Mouse (Mus musculus) 3134 (cell line): ENCODE data around the gene Eif4h.
A peak's percentile ranks its signal among the peaks of the same experiment; 100 is the strongest.
"Not testable (repeated sequence)": the region's sequence is repeated elsewhere in the genome, so short reads cannot be mapped to it uniquely, and the experiment has no call there.

Experiments used
- DNase-seq: peaks from one replicate; pipeline ENCODE4 v3.0.0-alpha.2; 2011; ENCODE audit warnings: low spot score; ENCODE audit not compliant: insufficient read length; ENCODE audit errors: extremely low read depth

Gene Eif4h

DNA sequence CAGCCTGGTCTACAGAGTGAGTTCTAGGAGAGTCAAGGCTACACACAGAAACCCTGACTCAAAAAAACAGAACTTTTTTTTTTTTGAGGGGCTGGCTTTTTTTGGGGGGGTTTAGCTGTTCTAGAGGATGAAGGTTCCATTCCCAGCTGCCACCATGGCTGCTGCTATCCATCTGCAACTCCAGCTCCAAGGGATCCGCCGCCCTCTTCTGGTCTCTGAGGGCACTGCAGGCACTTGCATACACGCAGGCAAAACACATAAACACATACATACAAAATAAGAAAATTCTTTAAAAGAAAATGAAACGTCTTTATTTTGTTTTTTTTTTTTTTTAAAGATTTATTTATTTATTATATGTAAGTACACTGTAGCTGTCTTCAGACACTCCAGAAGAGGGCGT lies 11.6 kb upstream of the Eif4h start:
- DNase-seq, result peak; percentile 47

- DNase-seq, result not testable (repeated sequence)
Observed at GRCm38 (mm10) chr5:134648976-134649375, 9.7 kb upstream of the Eif4h start.

- no peak for DNase-seq
Observed at GRCm38 (mm10) chr5:134647394-134647793, 8.1 kb upstream of the Eif4h start.

- no peak for DNase-seq
Observed at GRCm38 (mm10) chr5:134646461-134646860, 7.2 kb upstream of the Eif4h start.

- DNase-seq, result no peak
Observed at GRCm38 (mm10) chr5:134644643-134645118, 5.4 kb upstream of the Eif4h start.

GRCm38 (mm10) chr5:134644121-134644520 lies 4.8 kb upstream of the Eif4h start:
- no peak for DNase-seq

- DNase-seq, result no peak
Observed at GRCm38 (mm10) chr5:134640371-134640770, 1.1 kb upstream of the Eif4h start.

- DNase-seq, result peak; percentile 41
Observed at GRCm38 (mm10) chr5:134638461-134639268, 625 bp downstream of the Eif4h start.

- DNase-seq, result no peak
Observed at GRCm38 (mm10) chr5:134637820-134638367, 1.4 kb downstream of the Eif4h start.

- no peak for DNase-seq
Observed at GRCm38 (mm10) chr5:134632841-134633240, 6.4 kb downstream of the Eif4h start.

DNA sequence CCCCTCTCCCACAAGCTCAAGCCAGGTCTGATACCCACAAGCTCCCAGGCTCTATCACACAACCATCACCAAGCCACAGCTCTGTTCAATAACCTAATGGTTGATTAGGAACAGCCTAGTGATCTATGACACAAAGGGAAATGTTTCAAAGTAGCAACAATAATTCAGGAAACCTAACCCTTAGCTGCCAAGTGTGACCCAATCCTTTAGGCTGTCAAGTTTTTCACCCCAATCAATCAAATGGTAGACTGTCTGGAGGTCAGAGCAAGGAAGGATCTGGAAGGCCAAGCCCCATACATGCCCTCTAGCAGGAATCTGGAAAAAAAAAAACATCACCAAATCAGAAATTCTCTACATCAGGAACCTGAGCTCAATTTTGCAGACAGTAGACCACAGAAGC lies 8.5 kb downstream of the Eif4h start:
- no peak for DNase-seq

- no peak for DNase-seq
Observed at GRCm38 (mm10) chr5:134629508-134629907, 9.8 kb downstream of the Eif4h start.

- DNase-seq, result no peak
Observed at GRCm38 (mm10) chr5:134622069-134622468, 17.2 kb downstream of the Eif4h start.

- DNase-seq, result no peak
Observed at GRCm38 (mm10) chr5:134621099-134621640, 18.1 kb downstream of the Eif4h start.

DNA sequence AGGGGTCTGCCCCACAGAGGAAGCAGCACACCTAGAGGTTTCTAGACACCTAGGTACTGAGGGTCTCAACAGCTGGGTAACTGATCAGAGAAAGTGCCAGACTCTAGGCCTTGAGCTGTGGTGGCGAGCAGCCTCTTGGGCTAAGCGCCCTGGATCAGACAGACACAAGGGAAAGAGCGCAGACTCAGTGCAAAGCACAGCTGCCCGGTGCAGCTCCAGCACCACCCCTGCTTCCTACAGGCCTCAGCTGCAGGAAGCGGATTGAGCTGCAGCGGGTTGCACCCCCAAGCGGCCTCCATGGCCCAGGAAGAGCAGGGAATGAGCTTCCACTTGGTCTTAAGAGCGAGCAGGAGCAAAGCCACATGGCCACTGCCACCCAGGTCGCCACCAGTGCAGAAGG lies 18.8 kb downstream of the Eif4h start:
- DNase-seq, result no peak

DNA sequence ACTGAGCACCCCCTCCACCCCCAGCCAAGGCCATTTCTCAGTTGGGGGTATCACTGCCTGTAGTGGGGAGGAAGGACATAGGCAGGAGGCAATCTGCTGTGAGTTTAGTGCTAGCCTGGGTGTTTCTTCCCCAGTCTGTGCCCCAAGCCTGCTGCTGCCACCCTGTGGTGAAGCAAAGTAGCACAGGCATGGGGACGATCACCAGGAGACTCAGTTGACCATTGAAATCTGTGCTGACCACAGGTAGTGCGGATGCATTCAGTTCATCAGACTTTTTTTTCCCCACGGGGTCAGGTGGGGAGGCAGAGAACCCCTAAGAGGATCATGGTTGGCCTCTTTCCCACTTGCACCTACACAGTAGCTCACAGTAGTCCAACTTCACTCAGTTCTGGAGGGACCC lies 22.2 kb downstream of the Eif4h start:
- DNase-seq, result no peak

- DNase-seq, result no peak
Observed at GRCm38 (mm10) chr5:134615780-134616179, 23.5 kb downstream of the Eif4h start.

DNA sequence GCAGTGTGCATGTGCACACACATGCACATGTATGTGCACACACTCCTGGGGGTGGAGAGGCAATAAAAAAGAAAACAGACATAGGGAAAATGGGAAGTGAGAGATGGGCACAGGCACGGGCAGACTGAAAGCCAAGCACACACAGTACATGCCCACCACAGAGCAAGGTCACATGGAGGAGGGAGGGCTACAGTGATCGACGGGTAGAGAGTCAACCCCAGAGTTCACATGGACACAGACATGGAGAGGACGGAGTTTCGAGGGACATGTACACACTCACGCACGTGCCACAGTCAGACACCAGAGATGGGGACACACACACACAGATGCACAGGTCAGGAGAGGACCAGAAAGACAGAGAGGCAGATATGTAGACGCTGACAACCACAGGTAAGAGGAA lies 23.9 kb downstream of the Eif4h start:
- DNase-seq, result no peak

- no peak for DNase-seq
Observed at GRCm38 (mm10) chr5:134614802-134615201, 24.5 kb downstream of the Eif4h start, which contains the start of gene Lat2. Gene Lat2, minus strand, starts transcription at chr5:134615025.

DNA sequence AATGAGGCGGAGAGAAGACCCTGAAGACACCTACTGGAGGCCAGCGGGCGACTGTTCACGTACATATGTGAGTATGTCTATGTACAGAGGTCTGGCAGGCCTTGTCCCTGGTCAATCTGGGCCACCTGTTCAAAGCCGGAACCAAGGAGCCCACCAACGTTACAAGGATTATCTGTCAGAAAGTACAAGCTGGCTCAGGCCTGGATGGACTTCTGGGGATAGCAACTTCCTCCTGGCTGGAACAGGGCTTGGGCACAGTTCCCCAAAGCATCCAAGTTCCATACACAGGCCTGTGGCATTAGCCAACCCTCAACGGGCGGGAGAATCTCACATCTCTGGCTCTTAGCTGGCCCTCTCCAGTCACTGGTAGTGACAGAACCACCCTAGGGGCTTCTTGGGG lies 25.0 kb downstream of the Eif4h start:
- DNase-seq, result no peak

DNA sequence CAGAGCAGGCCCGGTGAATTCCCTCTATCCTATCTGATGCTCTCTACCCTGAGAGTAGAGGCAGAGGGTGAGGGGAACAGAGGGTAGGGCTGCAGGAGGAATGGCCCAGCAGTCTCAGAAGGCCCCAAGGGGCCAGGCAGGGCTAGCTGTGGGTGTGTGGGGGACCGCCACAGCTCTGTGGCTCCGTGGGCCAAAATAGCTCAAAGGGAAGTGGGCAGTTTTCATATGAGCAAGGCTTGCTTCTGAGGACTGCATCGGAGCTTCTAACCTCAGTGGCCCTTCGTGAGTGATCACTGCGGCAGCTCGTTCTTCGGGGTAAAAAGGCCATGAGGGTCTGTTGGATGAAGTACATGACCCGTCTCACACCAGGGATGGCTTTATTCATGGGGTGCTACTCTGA lies 25.6 kb downstream of the Eif4h start:
- DNase-seq, result no peak
